Mouse (Mus musculus): Measurements from ENCODE around the gene Skint6. TPM values are rescaled to one million over a fixed set of nuclear protein-coding genes. Genes with fewer than 3 reads are reported as not detected.

Gene Skint6
- total RNA-seq (2014; fragmentation: Nextera tagmentation) (not detected in 2 replicates), total RNA-seq (2017) (not detected in 2 replicates)

GRCm38 (mm10) chr4:113286873-113287272 is at the start of gene Skint6:
Skint6 (minus strand) TSS chr4:113286973.
- ATAC-seq (replicated peaks; ENCODE audit: low FRiP score, low TSS enrichment, poor library complexity, severe bottlenecking): no peak

- ATAC-seq (replicated peaks; ENCODE audit: low FRiP score, low TSS enrichment, poor library complexity, severe bottlenecking): no peak
Measured at GRCm38 (mm10) chr4:113320911-113321310, 34.1 kb upstream of the Skint6 start.

- no peak for ATAC-seq (replicated peaks; ENCODE audit: low FRiP score, low TSS enrichment, poor library complexity, severe bottlenecking)
Measured at GRCm38 (mm10) chr4:113301773-113302473, 15.2 kb upstream of the Skint6 start.

- no peak for ATAC-seq (replicated peaks; ENCODE audit: low FRiP score, low TSS enrichment, poor library complexity, severe bottlenecking)
Measured at GRCm38 (mm10) chr4:113263363-113264060, 23.3 kb downstream of the Skint6 start.

GRCm38 (mm10) chr4:113245808-113246207 is 41.0 kb downstream of the Skint6 start:
- no peak for ATAC-seq (replicated peaks; ENCODE audit: low FRiP score, low TSS enrichment, poor library complexity, severe bottlenecking)

GRCm38 (mm10) chr4:113067621-113068020 is 219.2 kb downstream of the Skint6 start:
- ATAC-seq (replicated peaks; ENCODE audit: low FRiP score, low TSS enrichment, poor library complexity, severe bottlenecking): no peak

- peak; percentile 75 for ATAC-seq (replicated peaks; ENCODE audit: low FRiP score, low TSS enrichment, poor library complexity, severe bottlenecking)
Measured at GRCm38 (mm10) chr4:112979160-112979559, 307.6 kb downstream of the Skint6 start.

- 0 out of 2 replicates have a peak, but pooled peaks have one; percentile 37 for ATAC-seq (replicated peaks; ENCODE audit: low FRiP score, low TSS enrichment, poor library complexity, severe bottlenecking)
Measured at GRCm38 (mm10) chr4:112790646-112791045, 496.1 kb downstream of the Skint6 start.

GRCm38 (mm10) chr4:112774766-112775165 is 512.0 kb downstream of the Skint6 start, which contains the start of gene Skint10:
Skint10 (minus strand) TSS chr4:112774866.
- no peak for ATAC-seq (replicated peaks; ENCODE audit: low FRiP score, low TSS enrichment, poor library complexity, severe bottlenecking)
